Mouse (Mus musculus) ES-E14 (cell line): ENCODE data around the gene Rfx2.

Source experiments
- CHD2 ChIP-seq: IDR thresholded peaks from 2 replicates; pipeline ENCODE4 v1.6.1; 2014; ENCODE audit warnings: mild to moderate bottlenecking, low read depth, low read length, inconsistent platforms
- HCFC1 ChIP-seq: IDR thresholded peaks from 2 replicates; pipeline ENCODE4 v1.6.1; 2012; ENCODE audit warnings: low read length, inconsistent platforms, borderline replicate concordance; ENCODE audit not compliant: insufficient read depth
- MAFK ChIP-seq: IDR thresholded peaks from 2 replicates; pipeline ENCODE4 v1.6.1; 2014; ENCODE audit warnings: mild to moderate bottlenecking, low read depth, low read length, inconsistent platforms; ENCODE audit not compliant: insufficient read depth
- ZC3H11A ChIP-seq: IDR thresholded peaks from 2 replicates; pipeline ENCODE4 v1.6.1; 2012; ENCODE audit warnings: low read depth, mild to moderate bottlenecking, inconsistent platforms, low read length, borderline replicate concordance
- ZNF384 ChIP-seq: IDR thresholded peaks from 2 replicates; pipeline ENCODE4 v1.6.1; 2012; ENCODE audit warnings: low read depth, low read length, inconsistent platforms

- TF ChIP-seq ZNF384 (no peak), ZC3H11A (no peak), MAFK (no peak), CHD2 (no peak), HCFC1 (no peak)
Measured at GRCm38 (mm10) chr17:56799276-56799675, 31.5 kb downstream of the Rfx2 start.
